Mouse (Mus musculus): ENCODE results near the gene Gpc2.

Gene Gpc2

DNA sequence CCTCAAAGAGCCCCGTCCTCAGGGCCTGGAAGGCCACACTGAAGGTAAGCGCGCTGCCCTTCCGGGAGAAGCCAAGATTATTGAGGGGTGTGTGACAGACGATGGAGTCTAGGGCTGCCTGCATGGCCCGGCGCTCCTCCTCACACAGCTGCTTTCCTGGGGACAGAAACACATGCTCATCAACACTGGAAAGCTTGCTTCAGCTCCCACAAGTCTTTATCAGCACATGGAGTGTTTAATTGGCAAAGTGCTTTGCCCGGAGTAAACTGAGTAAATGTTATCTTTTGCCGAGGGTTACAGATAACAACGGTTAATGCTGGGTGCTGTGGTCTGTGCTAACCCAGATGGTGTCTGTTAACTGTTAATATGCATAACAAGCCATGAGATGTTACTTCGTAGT is 19.0 kb downstream of the Gpc2 start:
- peak; percentile 1 for DNase-seq

GRCm38 (mm10) chr5:138260051-138260450 is 19.8 kb downstream of the Gpc2 start:
- DNase-seq: no peak

GRCm38 (mm10) chr5:138258993-138259392 is 20.8 kb downstream of the Gpc2 start:
- no peak for DNase-seq

DNA sequence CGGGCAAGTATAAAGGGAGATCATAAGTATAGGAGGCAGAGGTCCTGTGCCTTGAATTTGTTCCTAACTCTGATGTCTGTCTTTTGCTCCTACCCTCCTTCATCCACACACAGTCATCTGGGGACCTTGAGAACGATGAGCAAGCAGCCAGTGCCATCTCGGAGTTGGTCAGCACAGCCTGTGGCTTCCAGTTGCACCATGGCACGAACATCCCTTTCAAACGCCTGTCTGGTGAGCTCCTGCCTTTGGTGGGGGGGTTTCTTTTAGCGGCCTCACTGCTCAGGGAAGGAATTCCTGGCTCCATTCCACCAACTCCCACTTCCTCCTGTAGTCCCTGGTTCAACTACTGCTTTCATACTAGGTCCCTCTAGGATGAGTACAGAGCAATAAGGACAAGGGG is 21.3 kb downstream of the Gpc2 start:
- DNase-seq: no peak

DNA sequence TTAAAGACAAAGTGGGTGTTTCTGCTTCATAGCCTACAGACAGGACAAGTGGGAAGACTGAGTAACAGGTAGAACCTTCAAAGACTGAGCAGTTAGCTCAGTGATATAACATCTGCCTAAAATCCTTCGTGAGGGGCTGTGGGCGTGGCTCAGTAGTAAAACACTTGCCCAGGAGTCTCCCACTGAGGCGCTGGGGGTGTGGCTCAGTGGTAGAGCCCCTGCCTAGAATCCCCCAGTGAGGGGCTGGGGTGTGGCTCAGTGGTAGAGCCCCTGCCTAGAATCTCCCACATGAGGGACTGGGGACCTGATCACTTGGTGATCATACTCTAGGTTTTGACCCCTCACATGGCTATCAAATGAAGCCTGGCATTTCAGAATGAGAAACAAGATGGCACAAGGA is 21.7 kb downstream of the Gpc2 start:
- no peak for DNase-seq

GRCm38 (mm10) chr5:138257585-138257978 is 22.2 kb downstream of the Gpc2 start:
- DNase-seq: no peak

DNA sequence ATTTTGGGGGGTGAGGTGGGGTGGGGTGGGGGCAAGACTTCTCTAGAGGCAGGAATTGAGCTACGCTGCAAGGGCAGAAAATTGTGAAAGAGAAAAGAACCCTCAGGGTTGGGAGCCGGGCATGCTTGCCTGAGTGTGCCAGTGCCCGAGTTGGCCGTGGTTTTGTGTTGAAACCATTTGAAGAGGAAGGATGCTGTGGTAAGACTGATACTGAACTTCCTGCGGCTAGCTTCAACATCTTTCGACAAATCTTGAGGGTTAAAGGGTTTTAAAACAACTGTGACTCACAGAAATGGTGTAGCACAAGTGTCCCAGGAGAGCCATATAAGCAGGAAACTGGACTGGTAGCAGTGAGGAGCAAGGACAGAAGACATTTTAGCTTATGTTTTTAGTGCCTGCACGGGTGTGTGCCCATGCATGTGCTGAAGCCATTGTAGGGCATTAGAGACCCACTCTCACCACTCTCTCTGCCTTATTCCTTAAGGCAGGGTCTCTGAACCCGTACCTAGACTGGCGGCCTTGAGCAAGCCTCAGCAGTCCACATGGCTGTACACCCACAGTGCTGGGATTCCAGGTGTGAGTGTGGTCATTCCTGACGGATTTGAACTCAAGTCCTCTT is 22.7 kb downstream of the Gpc2 start:
- no peak for DNase-seq

GRCm38 (mm10) chr5:138256094-138256467 is 23.7 kb downstream of the Gpc2 start:
- DNase-seq: no peak

DNA sequence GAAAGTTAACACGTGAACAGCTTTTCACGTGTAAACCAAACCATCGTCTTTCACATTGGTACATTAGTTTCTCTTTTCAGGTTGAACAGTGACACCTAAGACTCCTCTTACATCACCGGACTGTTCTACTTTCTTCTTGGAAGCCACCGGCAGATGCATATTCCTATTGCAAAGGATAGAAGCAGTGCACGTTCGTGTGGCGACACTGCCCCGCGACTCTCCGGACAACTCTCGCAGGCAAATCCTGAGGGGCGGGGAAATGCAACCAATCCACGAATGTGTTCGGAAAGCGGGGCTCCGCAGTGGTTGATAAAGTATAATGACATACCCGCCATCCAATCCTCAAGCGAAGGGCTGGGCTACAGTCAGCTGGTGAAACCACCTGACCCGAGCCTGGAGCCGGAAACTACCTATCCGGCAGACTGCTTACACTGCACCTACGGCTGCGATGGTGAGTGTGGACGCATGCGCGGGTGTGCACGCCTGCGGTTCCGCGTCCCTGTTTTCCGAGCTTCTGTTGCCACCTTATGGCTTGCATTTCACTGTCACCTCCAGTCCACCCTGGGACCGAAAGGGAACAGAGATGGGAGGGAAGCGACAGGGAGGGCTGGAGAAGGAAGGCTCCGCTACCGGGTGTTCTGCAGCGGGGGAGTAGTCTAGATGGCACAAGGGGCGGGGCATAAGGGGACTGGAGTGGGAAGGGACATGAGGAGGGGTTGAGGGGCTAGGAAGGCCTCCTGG is 24.3 kb downstream of the Gpc2 start, which contains the start of gene Lamtor4:
Gene Lamtor4, plus strand, starts transcription at position 130 of the 741 bp plus-strand sequence.
- peak; percentile 92 for DNase-seq

- DNase-seq: no peak
Measured at GRCm38 (mm10) chr5:138253061-138253460, 26.7 kb downstream of the Gpc2 start.

- no peak for DNase-seq
Measured at GRCm38 (mm10) chr5:138251144-138251543, 28.7 kb downstream of the Gpc2 start.

- DNase-seq: no peak
Measured at GRCm38 (mm10) chr5:138241511-138241910, 38.3 kb downstream of the Gpc2 start.

DNA sequence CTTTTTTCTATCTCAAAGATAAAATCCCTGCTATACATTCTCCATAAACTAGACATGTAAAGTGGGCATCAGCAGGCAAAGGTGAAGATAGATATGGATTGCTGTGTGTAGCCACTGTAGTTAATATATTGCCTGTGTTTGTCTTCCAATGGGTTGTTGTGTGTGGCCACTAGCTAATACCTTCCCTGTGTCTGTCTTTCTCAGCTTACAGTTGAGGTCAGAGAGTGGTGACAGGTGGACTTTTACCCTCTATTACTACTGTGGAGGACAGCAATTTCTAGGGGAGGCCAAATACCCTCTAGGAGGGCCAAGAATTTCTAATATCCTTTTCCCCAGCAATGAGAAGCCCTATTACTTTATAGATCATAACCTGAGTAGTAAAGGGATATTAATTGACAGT is 45.6 kb downstream of the Gpc2 start:
- DNase-seq: no peak

DNA sequence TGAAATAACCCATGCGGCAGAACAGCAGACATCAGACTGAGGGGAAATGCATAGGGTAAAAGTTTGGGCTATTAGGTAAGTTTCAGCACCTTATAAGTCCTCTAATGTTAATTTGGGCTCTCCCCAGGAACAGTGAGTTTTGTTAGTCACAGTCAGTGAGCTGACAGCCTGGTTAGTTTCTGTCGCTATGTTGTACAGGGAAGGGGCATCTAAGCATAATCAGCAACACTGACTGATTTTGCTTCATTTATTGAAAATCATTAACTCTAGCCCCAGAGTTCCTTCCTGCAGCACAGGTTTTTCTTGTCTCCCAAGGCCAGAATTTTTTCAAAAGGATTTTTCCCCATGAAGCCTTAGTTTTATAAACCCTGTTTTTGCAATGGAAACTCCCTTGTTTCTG is 46.0 kb downstream of the Gpc2 start:
- DNase-seq: no peak

GRCm38 (mm10) chr5:138229511-138229910 is 50.3 kb downstream of the Gpc2 start:
- DNase-seq: no peak

GRCm38 (mm10) chr5:138228026-138228425 is 51.8 kb downstream of the Gpc2 start:
- peak; percentile 62 for DNase-seq

GRCm38 (mm10) chr5:138227367-138227766 is 52.4 kb downstream of the Gpc2 start:
- DNase-seq: no peak

- no peak for DNase-seq
Measured at GRCm38 (mm10) chr5:138226491-138226890, 53.3 kb downstream of the Gpc2 start.

DNA sequence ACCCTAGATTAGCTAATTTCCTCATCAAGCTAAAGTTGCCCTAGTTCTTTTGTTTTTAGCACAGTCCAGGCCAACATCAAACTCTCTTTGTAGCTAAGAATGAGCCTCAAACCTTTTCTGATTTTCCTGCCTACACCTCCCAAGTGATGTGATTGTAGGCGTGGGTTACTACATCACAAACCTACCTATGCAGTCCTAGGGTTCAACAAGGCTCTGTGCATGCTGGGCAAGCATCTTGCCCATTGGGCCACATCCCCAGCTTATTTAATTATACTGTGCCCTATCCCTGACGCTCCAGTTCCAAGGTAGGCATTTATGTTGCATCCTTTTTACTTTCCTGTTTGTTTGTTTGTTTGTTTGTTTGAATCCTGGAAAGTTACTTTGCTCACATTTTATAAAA is 54.1 kb downstream of the Gpc2 start, which contains the start of gene Nxpe5:
Gene Nxpe5, plus strand, starts transcription at position 199 of the 400 bp plus-strand sequence.
- no peak for DNase-seq
